Mouse (Mus musculus) liver, embryonic 16.5 days (tissue): ENCODE results near the gene Mzt1. TPM values are rescaled to one million over a fixed set of nuclear protein-coding genes. Genes with fewer than 3 reads are reported as not detected.

Experiments used
- ATAC-seq: fragments of 200-750 bp; cut with Nextera tagmentation; 2 replicates; pipeline ENCODE4 v1.8.0; 2017; ENCODE audit warnings: low read depth, mild to moderate bottlenecking, moderate number of reproducible peaks, moderate library complexity
- H3K27ac ChIP-seq: fragments of 300-500 bp; sonication (generic); 2 replicates; pipeline ENCODE4 v1.5.1; 2014; ENCODE audit warnings: mild to moderate bottlenecking, low read length
- H3K27me3 ChIP-seq: fragments of 300-500 bp; sonication (generic); 2 replicates; pipeline ENCODE4 v1.6.1; 2014; ENCODE audit warnings: low read depth, low read length, mixed read lengths; ENCODE audit not compliant: control insufficient read depth, insufficient read depth
- H3K36me3 ChIP-seq: fragments of 300-500 bp; sonication (generic); 2 replicates; pipeline ENCODE4 v1.6.1; 2014; ENCODE audit warnings: mild to moderate bottlenecking; ENCODE audit not compliant: control insufficient read depth, insufficient read depth
- H3K4me1 ChIP-seq: fragments of 300-500 bp; sonication (generic); 2 replicates; pipeline ENCODE4 v1.6.1; 2014; ENCODE audit warnings: low read depth, low read length, mixed read lengths; ENCODE audit not compliant: control insufficient read depth
- H3K4me2 ChIP-seq: fragments of 300-500 bp; sonication (generic); 2 replicates; pipeline ENCODE4 v1.6.1; 2014; ENCODE audit warnings: low read depth, low read length, mixed read lengths
- H3K4me3 ChIP-seq: fragments of 300-500 bp; sonication (generic); 2 replicates; pipeline ENCODE4 v1.5.1; 2014; ENCODE audit warnings: low read depth, mild to moderate bottlenecking, low read length
- H3K9ac ChIP-seq: fragments of 300-500 bp; sonication (generic); 2 replicates; pipeline ENCODE4 v1.6.1; 2014; ENCODE audit warnings: low read depth, low read length
- H3K9me3 ChIP-seq: fragments of 300-500 bp; sonication (generic); replicated peaks from 2 replicates; pipeline ENCODE4 v1.6.1; 2016; ENCODE audit warnings: low read length; ENCODE audit not compliant: control insufficient read depth
- WGBS: fragments of 180-500 bp; shearing (Covaris S2); extraction: QIAGEN DNeasy Blood & Tissue Kit; methylation state at CpG from one replicate; pipeline ENCODE4 v1.1.7; 2014; ENCODE audit not compliant: insufficient replicate concordance; 5-methylcytosine and 5-hydroxymethylcytosine counted together
- polyA plus RNA-seq: library from polyadenylated mRNA; unstranded; fragments of >200 nt; fragmentation: Nextera tagmentation; extraction: Ambion mirVana; gene quantifications from 2 replicates; pipeline ENCODE4 v1.2.1, GENCODE M21; 2015

Gene Mzt1
- polyA plus RNA-seq = 45.7 and 52.1 TPM in 2 replicates

DNA sequence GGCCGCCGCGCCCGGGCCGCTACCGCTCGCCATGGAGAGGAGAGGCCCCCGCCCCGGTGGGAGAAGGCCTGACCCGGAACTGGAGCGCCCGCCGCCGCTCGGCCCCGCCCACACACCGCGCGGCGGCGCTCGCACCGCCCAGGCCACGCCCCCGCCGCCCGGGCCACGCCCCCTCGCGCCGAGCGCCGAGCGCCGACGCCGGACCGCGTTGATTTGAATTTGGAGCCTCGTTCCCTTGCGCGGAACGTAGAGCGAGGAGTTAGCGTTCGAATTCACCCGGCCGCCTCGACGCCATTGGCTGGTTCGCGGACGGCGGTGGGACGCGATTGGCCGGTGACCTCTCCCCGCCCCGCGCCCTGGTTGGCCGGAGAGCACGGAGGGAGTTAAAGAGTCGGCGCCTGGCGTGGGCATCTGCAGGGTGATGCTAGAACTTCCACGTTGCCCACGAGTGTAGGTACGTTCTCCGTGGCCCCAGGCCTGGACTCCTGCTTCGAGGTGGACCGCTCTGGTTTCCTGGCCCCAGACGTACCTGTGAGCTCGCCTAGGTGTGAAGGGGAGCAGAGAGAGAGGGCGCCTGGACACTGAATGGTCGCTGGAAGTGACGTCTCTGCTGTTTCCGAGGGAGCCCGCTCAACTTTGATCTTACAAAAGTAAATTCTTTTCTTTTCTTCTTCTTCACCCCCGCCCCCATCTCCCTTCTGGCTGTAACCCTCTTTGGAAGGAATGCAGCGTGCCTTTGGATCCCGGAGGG, at the start of gene Mzt1, which contains the start of gene Bora:
Gene Mzt1 (minus strand): TSS at position 104 of the 751 bp plus-strand sequence.
Gene Bora (plus strand): TSS at position 192 of the 751 bp plus-strand sequence.
- Histone ChIP-seq H3K27me3 (no peaks in the 10 kb centered on the region), H3K9ac (peak within 1 kb of the TSS; percentile 95), H3K4me3 (peak within 1 kb of the TSS; percentile 99), H3K4me2 (peak within 1 kb of the TSS; percentile 82), H3K27ac (peak within 1 kb of the TSS; percentile 96), H3K36me3 (no peaks in the 10 kb centered on the region), H3K9me3 (no peaks in the 10 kb centered on the region), H3K4me1 (peaks cover 31% of the 10 kb centered on the region)
- ATAC-seq = peak; percentile 94
- WGBS = under 1% methylated on average over 67 of the region's 81 CpGs

DNA sequence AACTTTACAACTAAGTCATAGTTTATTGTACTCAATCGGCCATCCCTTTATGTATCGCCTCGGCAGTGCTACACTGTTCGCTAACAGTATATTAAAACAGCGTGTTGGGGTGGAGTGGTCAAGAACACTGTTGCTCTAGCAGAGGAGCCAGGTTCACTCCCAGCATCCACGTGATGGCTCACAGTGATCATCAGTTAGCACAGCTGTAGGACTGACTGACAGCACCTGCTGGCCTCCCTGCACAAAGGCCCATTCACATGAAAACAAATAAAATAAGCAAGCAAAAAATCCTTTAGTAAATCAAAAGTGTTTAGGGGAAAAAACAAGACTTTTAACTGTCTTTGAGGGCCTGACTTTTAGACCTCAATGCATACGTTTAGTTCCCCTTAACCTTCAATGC, 43.0 kb upstream of the Mzt1 start:
- WGBS = 86% methylated on average over 7 of the region's 7 CpGs
- Histone ChIP-seq H3K27ac (no peak overlapping the region), H3K4me2 (no peak overlapping the region)

DNA sequence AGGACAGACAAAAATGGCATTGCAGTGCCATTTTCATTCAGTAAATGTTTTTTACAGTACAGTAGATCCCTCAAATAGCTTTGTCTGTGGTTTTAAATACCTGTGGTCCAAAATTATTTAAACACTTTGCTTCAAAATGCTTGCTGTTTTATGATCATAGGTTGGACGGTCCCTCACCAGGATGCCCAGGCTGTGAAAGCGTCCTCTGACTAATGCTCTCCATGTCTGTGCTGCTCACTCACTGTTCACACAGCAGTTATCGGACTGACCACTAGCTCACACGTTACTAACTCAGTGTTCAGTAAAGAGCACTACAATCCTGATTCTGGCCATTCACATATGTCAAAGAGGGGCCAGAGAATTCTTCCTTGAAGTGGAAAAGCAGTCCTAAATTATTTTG, 25.2 kb upstream of the Mzt1 start:
- no peak overlapping the region for H3K4me2 ChIP-seq
- WGBS = 83% methylated on average over 4 of the region's 4 CpGs

More for the DNA sequence above, 43.0 kb upstream of the Mzt1 start:
- Histone ChIP-seq H3K36me3 (peaks cover 30% of the 10 kb centered on the region), H3K9ac (no peak overlapping the region), H3K9me3 (no peaks in the 10 kb centered on the region), H3K27me3 (no peaks in the 10 kb centered on the region), H3K4me1 (no peaks in the 10 kb centered on the region), H3K4me3 (no peak overlapping the region)
- no peak for ATAC-seq

DNA sequence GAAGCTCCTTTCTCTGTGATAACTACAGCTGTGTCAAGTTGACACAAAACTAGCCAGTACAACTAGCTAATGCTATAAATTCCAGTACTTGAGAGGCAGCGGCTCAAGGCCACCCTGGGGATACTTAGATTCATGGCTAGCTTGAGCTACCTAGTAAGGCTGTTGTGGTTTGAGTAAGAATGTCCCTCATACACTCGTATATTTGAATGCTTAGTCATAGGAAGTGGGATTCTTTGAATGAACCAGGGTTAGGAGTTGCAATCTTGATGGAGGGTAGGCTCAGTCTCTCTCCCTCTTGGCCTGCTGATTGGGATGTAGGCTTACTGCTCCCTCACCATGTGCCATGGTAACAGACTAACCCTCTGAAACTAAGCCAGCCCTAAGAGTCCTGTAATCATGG, 17.2 kb upstream of the Mzt1 start:
- no peak for ATAC-seq
- H3K9ac ChIP-seq = no peak overlapping the region
- WGBS = 59% methylated on average over 2 of the region's 2 CpGs
- no peak overlapping the region for H3K27ac ChIP-seq
- H3K27me3 ChIP-seq = no peaks in the 10 kb centered on the region
- no peaks in the 10 kb centered on the region for H3K9me3 ChIP-seq
- H3K36me3 ChIP-seq = peaks cover 19% of the 10 kb centered on the region
- no peak overlapping the region for H3K4me2 ChIP-seq
- H3K4me3 ChIP-seq = no peak overlapping the region
- H3K4me1 ChIP-seq = no peaks in the 10 kb centered on the region

More for the DNA sequence above, 25.2 kb upstream of the Mzt1 start:
- no peak for ATAC-seq
- H3K4me1 ChIP-seq = no peaks in the 10 kb centered on the region
- H3K4me3 ChIP-seq = no peak overlapping the region
- H3K9me3 ChIP-seq = no peaks in the 10 kb centered on the region
- H3K9ac ChIP-seq = no peak overlapping the region
- no peak overlapping the region for H3K27ac ChIP-seq
- H3K36me3 ChIP-seq = peaks cover 21% of the 10 kb centered on the region
- H3K27me3 ChIP-seq = no peaks in the 10 kb centered on the region

DNA sequence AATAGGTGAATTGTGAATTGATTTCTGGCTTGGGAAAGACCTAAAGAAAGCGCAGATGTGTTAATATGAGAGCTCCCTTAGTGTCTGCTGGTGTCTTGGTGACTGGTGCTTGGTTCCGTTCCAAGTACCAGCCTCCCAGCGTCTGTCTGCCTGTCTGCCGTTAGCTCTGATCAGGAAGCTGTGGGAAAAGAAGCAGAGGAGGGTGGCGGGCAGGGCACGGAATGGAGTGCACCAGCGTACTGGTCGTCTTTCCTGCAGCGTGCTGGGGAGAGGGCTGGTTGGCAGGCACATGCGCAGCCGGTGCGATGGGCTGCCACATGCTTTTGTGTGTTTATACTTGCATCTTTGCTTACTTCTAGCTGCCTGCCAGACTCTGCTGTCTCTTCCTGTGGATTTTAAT, 14.7 kb upstream of the Mzt1 start:
- WGBS = 87% methylated on average over 12 of the region's 12 CpGs
- Histone ChIP-seq H3K4me1 (no peaks in the 10 kb centered on the region), H3K4me2 (no peak overlapping the region), H3K9me3 (no peaks in the 10 kb centered on the region), H3K9ac (no peak overlapping the region), H3K36me3 (peaks cover 23% of the 10 kb centered on the region), H3K4me3 (no peak overlapping the region), H3K27me3 (no peaks in the 10 kb centered on the region), H3K27ac (no peak overlapping the region)
- no peak for ATAC-seq

DNA sequence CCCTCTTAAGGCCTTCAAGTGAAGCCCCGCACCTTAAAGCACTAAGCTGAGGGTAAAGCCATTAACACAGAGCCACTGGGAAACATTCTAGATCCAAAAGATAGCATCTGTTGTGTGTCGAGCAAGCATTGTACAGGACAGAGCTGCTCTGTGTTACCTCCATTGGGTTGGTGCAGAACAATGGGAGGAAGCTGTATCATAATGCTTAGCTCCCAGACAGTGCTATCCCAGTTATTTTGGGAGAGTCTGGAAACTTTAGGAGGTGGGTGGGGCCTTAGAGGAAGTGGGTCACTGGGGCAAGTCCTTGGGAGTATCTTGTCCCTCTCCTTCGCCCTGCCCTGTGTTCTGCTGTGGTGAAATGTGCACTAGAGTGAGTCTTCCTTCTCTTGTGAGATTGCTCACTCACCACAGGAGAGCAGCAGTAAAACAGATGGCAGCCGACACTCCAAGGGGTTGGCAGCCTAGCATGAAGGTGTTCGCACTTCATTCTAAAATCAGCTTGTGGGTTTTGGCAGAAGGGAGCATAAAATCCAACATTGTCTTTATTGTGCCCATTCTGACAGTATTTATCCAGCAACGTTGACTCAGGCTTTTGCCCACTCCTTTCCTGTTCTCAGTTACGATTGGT, 13.1 kb upstream of the Mzt1 start:
- no peak overlapping the region for H3K4me2 ChIP-seq
- H3K27ac ChIP-seq = no peak overlapping the region
- no peaks in the 10 kb centered on the region for H3K9me3 ChIP-seq
- ATAC-seq = peak; percentile 64
- H3K4me3 ChIP-seq = no peak overlapping the region
- no peaks in the 10 kb centered on the region for H3K27me3 ChIP-seq
- no peak overlapping the region for H3K9ac ChIP-seq
- peaks cover 23% of the 10 kb centered on the region for H3K36me3 ChIP-seq
- 75% methylated on average over 7 of the region's 7 CpGs for WGBS
- no peaks in the 10 kb centered on the region for H3K4me1 ChIP-seq

DNA sequence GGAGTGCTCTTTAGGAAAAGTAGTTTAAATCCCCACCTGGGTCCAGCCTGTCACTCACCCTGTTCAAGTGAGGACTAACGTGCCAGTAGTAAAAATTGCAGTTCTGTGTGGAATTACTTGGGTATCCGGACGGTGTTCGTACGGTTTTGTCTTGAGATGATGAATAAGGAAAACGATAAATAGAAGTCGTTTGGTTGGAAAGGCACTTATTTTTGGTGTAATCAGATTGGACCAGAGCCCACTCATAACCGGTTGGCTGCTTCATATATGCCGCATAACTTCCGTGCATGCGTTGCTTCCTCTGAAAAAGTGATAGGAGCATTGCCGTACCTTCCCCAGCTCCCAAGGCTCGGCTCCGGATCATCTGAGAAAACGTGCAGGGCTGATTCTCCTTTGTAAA, 848 bp upstream of the Mzt1 start:
- H3K9ac ChIP-seq = peak overlapping the region; percentile 95
- H3K4me1 ChIP-seq = peaks cover 30% of the 10 kb centered on the region
- no peaks in the 10 kb centered on the region for H3K27me3 ChIP-seq
- H3K27ac ChIP-seq = peak overlapping the region; percentile 96
- no peak for ATAC-seq
- peak overlapping the region; percentile 82 for H3K4me2 ChIP-seq
- H3K4me3 ChIP-seq = peak overlapping the region; percentile 99
- H3K9me3 ChIP-seq = no peaks in the 10 kb centered on the region
- WGBS = under 1% methylated on average over 15 of the region's 15 CpGs
- no peaks in the 10 kb centered on the region for H3K36me3 ChIP-seq

DNA sequence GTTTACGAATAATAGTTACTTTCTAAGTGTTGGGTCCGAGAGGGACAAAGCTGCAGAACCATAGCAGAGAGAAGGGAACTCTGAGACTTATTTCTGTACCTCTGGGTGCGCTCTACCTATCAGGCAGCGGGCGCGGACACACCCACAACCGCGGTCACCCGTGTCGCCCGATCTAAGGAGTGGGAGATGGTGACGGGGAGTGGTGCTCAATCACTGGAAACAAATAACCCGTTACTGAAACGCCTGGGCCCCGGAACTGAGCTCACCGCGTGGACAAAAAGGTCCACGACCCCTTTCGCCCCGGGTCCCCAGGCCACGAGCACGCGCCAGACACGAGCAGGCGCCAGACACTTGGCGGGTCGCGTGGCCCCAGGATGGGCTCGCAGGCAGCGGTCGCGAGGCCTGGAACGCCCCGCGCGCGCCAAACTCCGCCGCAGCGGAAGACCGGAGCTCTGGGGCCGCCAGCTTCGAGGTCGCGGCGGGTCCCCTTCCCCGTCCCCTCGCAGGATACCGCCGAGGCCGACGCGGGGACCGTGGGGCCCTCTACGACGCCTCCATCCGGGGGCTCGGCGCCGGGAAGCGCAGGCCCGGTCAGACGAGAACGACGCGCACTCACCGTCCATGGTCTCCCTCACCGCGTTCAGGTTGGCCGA, 430 bp downstream of the Mzt1 start:
- WGBS = 0% methylated on average over 68 of the region's 70 CpGs
- Histone ChIP-seq H3K27ac (peak overlapping the region; percentile 96), H3K4me1 (peaks cover 34% of the 10 kb centered on the region), H3K4me3 (peak overlapping the region; percentile 99), H3K27me3 (no peaks in the 10 kb centered on the region), H3K9ac (peak overlapping the region; percentile 95), H3K4me2 (peak overlapping the region; percentile 81), H3K9me3 (no peaks in the 10 kb centered on the region), H3K36me3 (no peaks in the 10 kb centered on the region)
- ATAC-seq = peak; percentile 22
